Mouse (Mus musculus): Measurements from ENCODE around the gene Olfr709-ps1.
"Not testable (repeated sequence)": the region's sequence is repeated elsewhere in the genome, so short reads cannot be mapped to it uniquely, and the experiment has no call there.

- TF ChIP-seq CTCF (IDR thresholded peaks at IDR 0.05; ENCODE audit: low read depth, low read length), result 0 out of 2 replicates have a peak, but pooled peaks have one; percentile 17
- TF ChIP-seq POLR2A (IDR thresholded peaks at IDR 0.05; ENCODE audit: extremely low read depth, insufficient read depth, low read length), result not testable (repeated sequence)
Measured at GRCm38 (mm10) chr7:106967503-106967902, 35.5 kb upstream of the Olfr709-ps1 start.
